Mouse (Mus musculus): ENCODE measurements around the gene Serinc1.
A peak's percentile ranks its signal among the peaks of the same experiment; 100 is the strongest.
"Not testable (repeated sequence)": the region's sequence is repeated elsewhere in the genome, so short reads cannot be mapped to it uniquely, and the experiment has no call there.

The Serinc1 gene

GRCm38 (mm10) chr10:57532218-57533101, at the start of gene Serinc1:
Serinc1 (minus strand) TSS chr10:57532530.
- peak; percentile 90 to 94 for DNase-seq

GRCm38 (mm10) chr10:57576721-57577120, 44.4 kb upstream of the Serinc1 start:
- no peak for DNase-seq

GRCm38 (mm10) chr10:57572130-57572529, 39.8 kb upstream of the Serinc1 start:
- peak; percentile 58 to 60 for DNase-seq

- peak; percentile 62 to 71 for DNase-seq
These were observed 38.9 kb upstream of the Serinc1 start for GRCm38 (mm10) chr10:57571211-57571730.

GRCm38 (mm10) chr10:57569023-57569931, 36.9 kb upstream of the Serinc1 start:
- DNase-seq = peak; percentile 24 to 34

- no peak for DNase-seq
These were observed 33.9 kb upstream of the Serinc1 start for GRCm38 (mm10) chr10:57566221-57566620.

GRCm38 (mm10) chr10:57557597-57557996, 25.3 kb upstream of the Serinc1 start:
- DNase-seq = no peak

- no peak for DNase-seq
These were observed 21.4 kb upstream of the Serinc1 start for GRCm38 (mm10) chr10:57553719-57554118.

GRCm38 (mm10) chr10:57549631-57550030, 17.3 kb upstream of the Serinc1 start:
- DNase-seq = no peak

- not testable (repeated sequence) for DNase-seq
These were observed 11.6 kb upstream of the Serinc1 start for GRCm38 (mm10) chr10:57543890-57544289.

GRCm38 (mm10) chr10:57531616-57532217, 613 bp downstream of the Serinc1 start:
- DNase-seq = no peak

GRCm38 (mm10) chr10:57531076-57531475, 1.3 kb downstream of the Serinc1 start:
- peak in 1 of 2 experiments; percentile 2 for DNase-seq

GRCm38 (mm10) chr10:57526469-57526868, 5.9 kb downstream of the Serinc1 start:
- DNase-seq = no peak

GRCm38 (mm10) chr10:57515278-57515677, 17.1 kb downstream of the Serinc1 start:
- DNase-seq = no peak

- no peak for DNase-seq
These were observed 17.7 kb downstream of the Serinc1 start for GRCm38 (mm10) chr10:57514616-57515015.

- no peak for DNase-seq
These were observed 32.7 kb downstream of the Serinc1 start for GRCm38 (mm10) chr10:57499414-57500156.

- no peak for DNase-seq
These were observed 40.3 kb downstream of the Serinc1 start for GRCm38 (mm10) chr10:57492050-57492449.

GRCm38 (mm10) chr10:57488591-57488990, 43.7 kb downstream of the Serinc1 start:
- no peak for DNase-seq

- no peak for DNase-seq
These were observed 45.1 kb downstream of the Serinc1 start for GRCm38 (mm10) chr10:57487201-57487600.

- peak in 1 of 2 experiments; percentile 73 for DNase-seq
These were observed 45.7 kb downstream of the Serinc1 start for GRCm38 (mm10) chr10:57486542-57487071.

GRCm38 (mm10) chr10:57485908-57486541, 46.3 kb downstream of the Serinc1 start, which contains the start of gene Hsf2:
Hsf2 (plus strand) TSS chr10:57486385.
- peak; percentile 92 to 96 for DNase-seq
